Mouse (Mus musculus) stomach, postnatal 0 days (tissue): ENCODE results near the gene Lmnb2. TPM values are rescaled to one million over a fixed set of nuclear protein-coding genes. Genes with fewer than 3 reads are reported as not detected.
A peak's percentile ranks its signal among the peaks of the same experiment; 100 is the strongest.

Experiments used
- ATAC-seq: fragments of 200-750 bp; cut with Nextera tagmentation; 2 replicates; pipeline ENCODE4 v1.8.0; 2017; ENCODE audit not compliant: low FRiP score, low TSS enrichment
- DNase-seq: peaks from one replicate; pipeline ENCODE4 v3.0.0-alpha.2; 2016; ENCODE audit warnings: low spot score
- H3K27ac ChIP-seq: fragments of 300-500 bp; sonication (generic); replicated peaks from 2 replicates; pipeline ENCODE4 v1.5.1; 2014; ENCODE audit warnings: mild to moderate bottlenecking, control low read depth
- H3K27me3 ChIP-seq: fragments of 300-500 bp; sonication (generic); 2 replicates; pipeline ENCODE4 v1.6.1; 2014; ENCODE audit warnings: low read length; ENCODE audit not compliant: control insufficient read depth, insufficient read depth
- H3K36me3 ChIP-seq: fragments of 300-500 bp; sonication (generic); 2 replicates; pipeline ENCODE4 v1.6.1; 2014; ENCODE audit warnings: low read length, mixed read lengths; ENCODE audit not compliant: control insufficient read depth, insufficient read depth
- H3K4me1 ChIP-seq: fragments of 300-500 bp; sonication (generic); replicated peaks from 2 replicates; pipeline ENCODE4 v1.6.1; 2014; ENCODE audit warnings: antibody characterized with exemption; ENCODE audit not compliant: control insufficient read depth, insufficient read depth
- H3K4me2 ChIP-seq: fragments of 300-500 bp; sonication (generic); replicated peaks from 2 replicates; pipeline ENCODE4 v1.6.1; 2014; ENCODE audit warnings: low read depth, mild to moderate bottlenecking, control low read depth, moderate library complexity
- H3K4me3 ChIP-seq: fragments of 300-500 bp; sonication (generic); 2 replicates; pipeline ENCODE4 v1.5.1; 2014; ENCODE audit warnings: low read depth, low read length, control low read depth
- H3K9ac ChIP-seq: fragments of 300-500 bp; sonication (generic); 2 replicates; pipeline ENCODE4 v1.6.1; 2014; ENCODE audit warnings: mild to moderate bottlenecking, low read length, control low read depth, mixed read lengths
- H3K9me3 ChIP-seq: fragments of 300-500 bp; sonication (generic); 2 replicates; pipeline ENCODE4 v1.6.1; 2016; ENCODE audit warnings: low read length; ENCODE audit not compliant: control insufficient read depth
- CTCF ChIP-seq: IDR thresholded peaks from 2 replicates; pipeline ENCODE4 v1.5.1; 2016; ENCODE audit warnings: antibody characterized with exemption, low read depth, mild to moderate bottlenecking, moderate library complexity
- EP300 ChIP-seq: optimal IDR thresholded peaks from 2 replicates; pipeline ENCODE3; 2016; ENCODE audit warnings: antibody characterized with exemption
- WGBS: fragments of 180-500 bp; shearing (Covaris S2); extraction: QIAGEN DNeasy Blood & Tissue Kit; methylation state at CpG from one replicate; pipeline ENCODE4 v1.1.7; 2014; 5-methylcytosine and 5-hydroxymethylcytosine counted together
- polyA plus RNA-seq: library from polyadenylated mRNA; unstranded; fragments of >200 nt; fragmentation: Nextera tagmentation; extraction: Ambion mirVana; gene quantifications from 2 replicates; pipeline ENCODE4 v1.2.1, GENCODE M21; 2015

Lmnb2 gene
- polyA plus RNA-seq, 1 experiment from 2014 or later = 12.4 TPM

GRCm38 (mm10) chr10:80911891-80912290 is 6.2 kb downstream of the Lmnb2 start:
- Histone ChIP-seq H3K4me3 (no peak overlapping the region), H3K9me3 (no peaks in the 10 kb centered on the region), H3K9ac (no peak overlapping the region), H3K4me1 (0 out of 2 replicates have a peak, but pooled peaks cover 2% of the 10 kb centered on the region), H3K4me2 (no peak overlapping the region), H3K36me3 (0 out of 2 replicates have a peak, but pooled peaks cover 2% of the 10 kb centered on the region), H3K27ac (no peak overlapping the region), H3K27me3 (no peaks in the 10 kb centered on the region)
- TF ChIP-seq CTCF (no peak), EP300 (no peak)
- no peak for DNase-seq
- no peak for ATAC-seq

GRCm38 (mm10) chr10:80911354-80911753 is 6.7 kb downstream of the Lmnb2 start:
- TF ChIP-seq CTCF (no peak), EP300 (no peak)
- Histone ChIP-seq H3K4me2 (no peak overlapping the region), H3K27ac (no peak overlapping the region), H3K9ac (no peak overlapping the region), H3K9me3 (no peaks in the 10 kb centered on the region), H3K36me3 (peaks cover 2% of the 10 kb centered on the region; the same call in 1 of the 2 replicates), H3K27me3 (no peaks in the 10 kb centered on the region), H3K4me1 (0 out of 2 replicates have a peak, but pooled peaks cover 2% of the 10 kb centered on the region), H3K4me3 (no peak overlapping the region)
- WGBS = 97% methylated on average over 4 of the region's 4 CpGs
- ATAC-seq (no peak), DNase-seq (no peak)

- ATAC-seq (no peak), DNase-seq (no peak)
- Histone ChIP-seq H3K36me3 (peaks cover 14% of the 10 kb centered on the region), H3K4me1 (no peaks in the 10 kb centered on the region), H3K4me2 (no peak overlapping the region), H3K9me3 (no peaks in the 10 kb centered on the region), H3K27ac (no peak overlapping the region), H3K27me3 (no peaks in the 10 kb centered on the region), H3K9ac (no peak overlapping the region), H3K4me3 (no peak overlapping the region)
- WGBS = 94% methylated on average over 22 of the region's 22 CpGs
- TF ChIP-seq CTCF (no peak), EP300 (no peak)
These were observed 8.5 kb downstream of the Lmnb2 start for GRCm38 (mm10) chr10:80909375-80910162.

GRCm38 (mm10) chr10:80904709-80905108 is 13.3 kb downstream of the Lmnb2 start:
- TF ChIP-seq EP300 (no peak), CTCF (no peak)
- H3K4me3 ChIP-seq = no peak overlapping the region
- DNase-seq (no peak), ATAC-seq (no peak)
- H3K4me1 ChIP-seq = peaks cover 1% of the 10 kb centered on the region
- H3K4me2 ChIP-seq = no peak overlapping the region
- peaks cover 26% of the 10 kb centered on the region for H3K36me3 ChIP-seq
- WGBS = 92% methylated on average over 11 of the region's 11 CpGs
- H3K27me3 ChIP-seq = no peaks in the 10 kb centered on the region
- no peaks in the 10 kb centered on the region for H3K9me3 ChIP-seq
- no peak overlapping the region for H3K27ac ChIP-seq
- H3K9ac ChIP-seq = no peak overlapping the region

- Histone ChIP-seq H3K4me3 (no peak overlapping the region), H3K4me1 (peaks cover 3% of the 10 kb centered on the region), H3K36me3 (peaks cover 26% of the 10 kb centered on the region), H3K27me3 (no peaks in the 10 kb centered on the region), H3K4me2 (no peak overlapping the region), H3K9me3 (no peaks in the 10 kb centered on the region), H3K9ac (no peak overlapping the region), H3K27ac (no peak overlapping the region)
- ATAC-seq = no peak
- WGBS = 84% methylated on average over 27 of the region's 28 CpGs
- peak; percentile 51 for TF ChIP-seq EP300
- no peak for TF ChIP-seq CTCF
- DNase-seq = no peak
These were observed 13.9 kb downstream of the Lmnb2 start for GRCm38 (mm10) chr10:80904004-80904693.

- 88% methylated on average over 10 of the region's 10 CpGs for WGBS
- peaks cover 26% of the 10 kb centered on the region for H3K36me3 ChIP-seq
These were observed 14.8 kb downstream of the Lmnb2 start for GRCm38 (mm10) chr10:80903282-80903681.

More at GRCm38 (mm10) chr10:80903282-80903681, 14.8 kb downstream of the Lmnb2 start:
- Histone ChIP-seq H3K27me3 (no peaks in the 10 kb centered on the region), H3K27ac (no peak overlapping the region), H3K4me2 (no peak overlapping the region), H3K4me3 (no peak overlapping the region), H3K9me3 (no peaks in the 10 kb centered on the region), H3K4me1 (peaks cover 3% of the 10 kb centered on the region), H3K9ac (no peak overlapping the region)
- no peak for DNase-seq
- TF ChIP-seq CTCF (no peak), EP300 (no peak)
- no peak for ATAC-seq
